Mouse (Mus musculus) left cerebral cortex, adult 8-10 months (tissue): ENCODE measurements at regions not wholly inside any gene's neighbourhood (a gene's known extent, or its start where the extent isn't known, plus 50 kb on each side); places are given as distances from the start of the nearest gene placed in this dataset.

ENCODE experiments used
- DNase-seq, 2 experiments: peaks; one replicate each; pipeline ENCODE4 v3.0.0; 2022; ENCODE audit warnings: low spot score in 2 of 2

- DNase-seq, result peak in 1 of 2 experiments; percentile 63
Observed at GRCm38 (mm10) chr8:104027161-104027821, 74.1 kb upstream of the Cdh5 start.

- peak; percentile 60 to 81 for DNase-seq
Observed at GRCm38 (mm10) chr8:104028626-104029025, 72.8 kb upstream of the Cdh5 start.

- DNase-seq, result no peak
Observed at GRCm38 (mm10) chr8:104032179-104032578, 69.2 kb upstream of the Cdh5 start.

GRCm38 (mm10) chr8:104033148-104033547, 68.3 kb upstream of the Cdh5 start:
- DNase-seq, result no peak

GRCm38 (mm10) chr8:104034286-104034685, 67.1 kb upstream of the Cdh5 start:
- DNase-seq, result no peak

- no peak for DNase-seq
Observed at GRCm38 (mm10) chr8:104036580-104037477, 64.6 kb upstream of the Cdh5 start.

GRCm38 (mm10) chr8:104037611-104038010, 63.8 kb upstream of the Cdh5 start:
- DNase-seq, result peak in 1 of 2 experiments; percentile 48

GRCm38 (mm10) chr8:104039526-104039925, 61.9 kb upstream of the Cdh5 start:
- no peak for DNase-seq

GRCm38 (mm10) chr8:104041522-104041921, 59.9 kb upstream of the Cdh5 start:
- DNase-seq, result no peak

- no peak for DNase-seq
Observed at GRCm38 (mm10) chr8:104042434-104042833, 59.0 kb upstream of the Cdh5 start.

- peak in 1 of 2 experiments; percentile 73 for DNase-seq
Observed at GRCm38 (mm10) chr8:104048037-104048436, 53.4 kb upstream of the Cdh5 start.

- peak in 1 of 2 experiments; percentile 76 for DNase-seq
Observed at GRCm38 (mm10) chr8:104049181-104049580, 52.2 kb upstream of the Cdh5 start.

- DNase-seq, result peak in 1 of 2 experiments; percentile 64
Observed at GRCm38 (mm10) chr8:104050694-104051539, 50.5 kb upstream of the Cdh5 start.

GRCm38 (mm10) chr8:104051540-104051882, 49.9 kb upstream of the Cdh5 start:
- no peak for DNase-seq
